13 mouse cellular contexts compared by ENCODE assay signal in genomic region chr6:100610182-100610581, GRCm38 (mm10).
DNase-seq lines count a peak whose midpoint lies in the region; ATAC-seq and TF ChIP-seq lines count a peak whose summit lies in the region.
"Had no signal": no experiment of that assay in that cellular context is flagged by ENCODE, and none has a peak within 500 bp of the region (broad histone marks: within the 10 kb centered on the region; RNA-seq: fewer than 3 reads in every experiment).

No protein-coding gene starts in this region.

- no peak overlapping the region for H3K27ac ChIP-seq in heart, adult 2 months
- no peak overlapping the region for H3K27ac ChIP-seq in heart, embryonic 11.5 days (ENCODE audit: low read depth, low read length)
- no peak overlapping the region for H3K27ac ChIP-seq in lung, postnatal 0 days (ENCODE audit: low read length)
- H3K27ac ChIP-seq: embryonic facial prominence, embryonic 13.5 days; limb, embryonic 13.5 days had no signal

- no peaks in the 10 kb centered on the region; the same call in 1 of the 2 replicates for H3K4me1 ChIP-seq in heart, adult 2 months (ENCODE audit: control insufficient read depth, insufficient read depth, low read length)
- no peaks in the 10 kb centered on the region for H3K4me1 ChIP-seq in heart, embryonic 11.5 days (ENCODE audit: control insufficient read depth, insufficient read depth, low read length)
- H3K4me1 ChIP-seq in lung, postnatal 0 days (ENCODE audit: insufficient read depth, low read depth, low read length), result no peaks in the 10 kb centered on the region
- H3K4me1 ChIP-seq: limb, embryonic 13.5 days had no signal

- no peak for ATAC-seq in heart, embryonic 11.5 days (replicated peaks; ENCODE audit: insufficient number of reproducible peaks, low FRiP score, low TSS enrichment)
- peak; percentile 83 for ATAC-seq in lung, postnatal 0 days

- no peaks in the 10 kb centered on the region for H3K9me3 ChIP-seq in heart, embryonic 11.5 days (replicated peaks; ENCODE audit: control insufficient read depth, low read length)
- no peaks in the 10 kb centered on the region for H3K9me3 ChIP-seq in lung, postnatal 0 days (ENCODE audit: low read length)
- H3K9me3 ChIP-seq: embryonic facial prominence, embryonic 13.5 days; limb, embryonic 13.5 days had no signal

- no peaks in the 10 kb centered on the region for H3K27me3 ChIP-seq in heart, adult 2 months (ENCODE audit: control insufficient read depth, insufficient read depth, low read length)
- H3K27me3 ChIP-seq in heart, embryonic 11.5 days (ENCODE audit: control insufficient read depth, insufficient read depth, low read length), result no peaks in the 10 kb centered on the region
- no peaks in the 10 kb centered on the region for H3K27me3 ChIP-seq in lung, postnatal 0 days (replicated peaks; ENCODE audit: insufficient read depth, low read length)
- H3K27me3 ChIP-seq: embryonic facial prominence, embryonic 13.5 days; limb, embryonic 13.5 days had no signal

- no peaks in the 10 kb centered on the region for H3K36me3 ChIP-seq in heart, adult 2 months (ENCODE audit: control insufficient read depth, insufficient read depth, low read length)
- H3K36me3 ChIP-seq in heart, embryonic 11.5 days (ENCODE audit: control insufficient read depth, insufficient read depth, low read length), result no peaks in the 10 kb centered on the region
- H3K36me3 ChIP-seq in lung, postnatal 0 days (ENCODE audit: insufficient read depth, low read length), result no peaks in the 10 kb centered on the region
- H3K36me3 ChIP-seq: embryonic facial prominence, embryonic 13.5 days had no signal

- 67% methylated on average over 7 of the region's 8 CpGs for WGBS in heart, adult 2 months
- WGBS in heart, embryonic 11.5 days (ENCODE audit: insufficient replicate concordance), result 69% methylated on average over 7 of the region's 8 CpGs
- 62% methylated on average over 7 of the region's 8 CpGs for WGBS in lung, postnatal 0 days

- no peak for DNase-seq in heart, adult 2 months
- DNase-seq in lung, postnatal 0 days (ENCODE audit: low spot score), result peak; percentile 88
- no peak for DNase-seq in lung, postnatal 4 days
- peak; percentile 31 for DNase-seq in R1 (ENCODE audit: low read depth, low spot score)
- peak; percentile 12 for DNase-seq in lung, postnatal 25 days (ENCODE audit: low spot score)
- no peak for DNase-seq in testis, postnatal 10 days (ENCODE audit: low spot score)
- DNase-seq: cerebellum, adult 11 months; kidney, postnatal 14 days; right cerebral cortex, postnatal 14 days; thymus, adult 18-20 months had no signal

- TF ChIP-seq CTCF in heart, adult 2 months (IDR thresholded peaks at IDR 0.05), result peak; percentile 34
- TF ChIP-seq CTCF in lung, postnatal 0 days (IDR thresholded peaks at IDR 0.05), result peak; percentile 44

- intact Hi-C loops in heart, adult 2 months (cut with DNase I), result loop anchor here (2.0 to 5.0 kb wide), 2 partner anchors 35 to 262 kb away; no protein-coding TSS in a partner anchor

- no peak overlapping the region for H3K9ac ChIP-seq in heart, adult 2 months (ENCODE audit: low read depth, low read length)
- H3K9ac ChIP-seq in heart, embryonic 11.5 days (ENCODE audit: low read depth, low read length), result no peak overlapping the region
- H3K9ac ChIP-seq in lung, postnatal 0 days (replicated peaks; ENCODE audit: low read depth), result no peak overlapping the region
- H3K9ac ChIP-seq: embryonic facial prominence, embryonic 13.5 days; limb, embryonic 13.5 days had no signal

- TF ChIP-seq EP300 in heart, adult 2 months (IDR thresholded peaks at IDR 0.05; ENCODE audit: insufficient read depth, low read depth, low read length), result no peak
- no peak for TF ChIP-seq EP300 in lung, postnatal 0 days (IDR thresholded peaks at IDR 0.05)

- H3K79me2 ChIP-seq in heart, adult 2 months (replicated peaks; ENCODE audit: control insufficient read depth, insufficient read depth, low read length), result no peaks in the 10 kb centered on the region

- no peak overlapping the region for H3K4me2 ChIP-seq in heart, embryonic 11.5 days
- no peak overlapping the region for H3K4me2 ChIP-seq in lung, postnatal 0 days (replicated peaks; ENCODE audit: low read depth, low read length)
- H3K4me2 ChIP-seq: embryonic facial prominence, embryonic 13.5 days; limb, embryonic 13.5 days had no signal

- no peak overlapping the region for H3K4me3 ChIP-seq in heart, adult 2 months
- no peak overlapping the region for H3K4me3 ChIP-seq in heart, embryonic 11.5 days (ENCODE audit: low read depth, low read length)
- H3K4me3 ChIP-seq in lung, postnatal 0 days (ENCODE audit: low read depth, low read length), result no peak overlapping the region
- H3K4me3 ChIP-seq: embryonic facial prominence, embryonic 13.5 days; limb, embryonic 13.5 days had no signal

- TF ChIP-seq POLR2A in heart, adult 2 months (IDR thresholded peaks at IDR 0.05; ENCODE audit: insufficient read depth, low read depth, low read length), result no peak

Comparison
In these comparisons a context has a peak if more than half of its experiments do, and no peak if none do; other contexts are left out.
1. DNase-seq: peak in lung, postnatal 0 days (single experiment), R1 (single experiment) and lung, postnatal 25 days (single experiment); none in heart, adult 2 months (0 of 2), lung, postnatal 4 days (0 of 2) and testis, postnatal 10 days (single experiment).